Mouse (Mus musculus): ENCODE measurements around the gene Hfe2. TPM values are rescaled to one million over a fixed set of nuclear protein-coding genes. Genes with fewer than 3 reads are reported as not detected.

Gene Hfe2
- total and polyA plus RNA-seq, 2 experiments = 29.6 to 93.8 TPM

- H3K27ac ChIP-seq (replicated peaks; ENCODE audit: insufficient read depth, low read depth, low read length) = peak overlapping the region; percentile 61
- H3K79me2 ChIP-seq (ENCODE audit: control insufficient read depth, insufficient read depth, low read length) = no peaks in the 10 kb centered on the region
- H3K36me3 ChIP-seq (ENCODE audit: control insufficient read depth, insufficient read depth, low read length) = no peaks in the 10 kb centered on the region
- under 1% methylated on average over 36 of the region's 36 CpGs for WGBS
- peak; percentile 88 for DNase-seq (ENCODE audit: extremely low read depth, low read depth, low spot score)
- H3K4me3 ChIP-seq (ENCODE audit: insufficient read depth, low read depth, low read length) = peak overlapping the region; percentile 63
- no peaks in the 10 kb centered on the region for H3K27me3 ChIP-seq (ENCODE audit: control insufficient read depth, insufficient read depth, low read length)
- TF ChIP-seq POLR2A (IDR thresholded peaks at IDR 0.05; ENCODE audit: extremely low read depth, insufficient read depth, low read length) (no peak), CTCF (IDR thresholded peaks at IDR 0.05; ENCODE audit: low read depth, low read length) (no peak)
- H3K9ac ChIP-seq (ENCODE audit: low read depth, low read length) = peak overlapping the region; percentile 70
- H3K4me1 ChIP-seq (ENCODE audit: control insufficient read depth, insufficient read depth, low read length) = peaks cover 4% of the 10 kb centered on the region
Measured at GRCm38 (mm10) chr3:96499481-96500288, 25.3 kb upstream of the Hfe2 start.

GRCm38 (mm10) chr3:96500289-96500621 lies 24.7 kb upstream of the Hfe2 start:
- Histone ChIP-seq H3K27ac (replicated peaks; ENCODE audit: insufficient read depth, low read depth, low read length) (peak overlapping the region; percentile 80), H3K4me1 (ENCODE audit: control insufficient read depth, insufficient read depth, low read length) (peaks cover 4% of the 10 kb centered on the region), H3K79me2 (ENCODE audit: control insufficient read depth, insufficient read depth, low read length) (no peaks in the 10 kb centered on the region), H3K36me3 (ENCODE audit: control insufficient read depth, insufficient read depth, low read length) (no peaks in the 10 kb centered on the region), H3K4me3 (ENCODE audit: insufficient read depth, low read depth, low read length) (peak overlapping the region; percentile 72), H3K9ac (ENCODE audit: low read depth, low read length) (peak overlapping the region; percentile 81), H3K27me3 (ENCODE audit: control insufficient read depth, insufficient read depth, low read length) (no peaks in the 10 kb centered on the region)
- TF ChIP-seq POLR2A (IDR thresholded peaks at IDR 0.05; ENCODE audit: extremely low read depth, insufficient read depth, low read length) = no peak
- TF ChIP-seq CTCF (IDR thresholded peaks at IDR 0.05; ENCODE audit: low read depth, low read length) = no peak
- WGBS = 0% methylated on average over 17 of the region's 17 CpGs
- no peak for DNase-seq (ENCODE audit: extremely low read depth, low read depth, low spot score)

- WGBS = under 1% methylated on average over 19 of the region's 19 CpGs
- Histone ChIP-seq H3K27ac (replicated peaks; ENCODE audit: insufficient read depth, low read depth, low read length) (peak overlapping the region; percentile 80), H3K9ac (ENCODE audit: low read depth, low read length) (peak overlapping the region; percentile 81), H3K27me3 (ENCODE audit: control insufficient read depth, insufficient read depth, low read length) (no peaks in the 10 kb centered on the region), H3K36me3 (ENCODE audit: control insufficient read depth, insufficient read depth, low read length) (no peaks in the 10 kb centered on the region), H3K4me1 (ENCODE audit: control insufficient read depth, insufficient read depth, low read length) (peaks cover 4% of the 10 kb centered on the region), H3K79me2 (ENCODE audit: control insufficient read depth, insufficient read depth, low read length) (no peaks in the 10 kb centered on the region), H3K4me3 (ENCODE audit: insufficient read depth, low read depth, low read length) (peak overlapping the region; percentile 72)
- peak; percentile 87 for DNase-seq (ENCODE audit: extremely low read depth, low read depth, low spot score)
- TF ChIP-seq CTCF (IDR thresholded peaks at IDR 0.05; ENCODE audit: low read depth, low read length) (no peak), POLR2A (IDR thresholded peaks at IDR 0.05; ENCODE audit: extremely low read depth, insufficient read depth, low read length) (no peak)
Measured at GRCm38 (mm10) chr3:96500691-96501265, 24.2 kb upstream of the Hfe2 start.

GRCm38 (mm10) chr3:96501391-96502115 lies 23.4 kb upstream of the Hfe2 start:
- H3K4me3 ChIP-seq (ENCODE audit: insufficient read depth, low read depth, low read length) = peak overlapping the region; percentile 52
- peaks cover 2% of the 10 kb centered on the region; the same call in 1 of the 2 replicates for H3K4me1 ChIP-seq (ENCODE audit: control insufficient read depth, insufficient read depth, low read length)
- no peaks in the 10 kb centered on the region for H3K79me2 ChIP-seq (ENCODE audit: control insufficient read depth, insufficient read depth, low read length)
- under 1% methylated on average over 32 of the region's 32 CpGs for WGBS
- TF ChIP-seq CTCF (IDR thresholded peaks at IDR 0.05; ENCODE audit: low read depth, low read length) (no peak), POLR2A (IDR thresholded peaks at IDR 0.05; ENCODE audit: extremely low read depth, insufficient read depth, low read length) (no peak)
- H3K9ac ChIP-seq (ENCODE audit: low read depth, low read length) = peak overlapping the region; percentile 75
- H3K27me3 ChIP-seq (ENCODE audit: control insufficient read depth, insufficient read depth, low read length) = no peaks in the 10 kb centered on the region
- H3K27ac ChIP-seq (replicated peaks; ENCODE audit: insufficient read depth, low read depth, low read length) = peak overlapping the region; percentile 59
- peak; percentile 73 for DNase-seq (ENCODE audit: extremely low read depth, low read depth, low spot score)
- no peaks in the 10 kb centered on the region for H3K36me3 ChIP-seq (ENCODE audit: control insufficient read depth, insufficient read depth, low read length)

GRCm38 (mm10) chr3:96502181-96503082 lies 22.5 kb upstream of the Hfe2 start:
- H3K27ac ChIP-seq (replicated peaks; ENCODE audit: insufficient read depth, low read depth, low read length) = peak overlapping the region; percentile 59
- no peaks in the 10 kb centered on the region for H3K27me3 ChIP-seq (ENCODE audit: control insufficient read depth, insufficient read depth, low read length)
- peak overlapping the region; percentile 52 for H3K4me3 ChIP-seq (ENCODE audit: insufficient read depth, low read depth, low read length)
- DNase-seq (ENCODE audit: extremely low read depth, low read depth, low spot score) = peak; percentile 57
- no peaks in the 10 kb centered on the region for H3K36me3 ChIP-seq (ENCODE audit: control insufficient read depth, insufficient read depth, low read length)
- no peaks in the 10 kb centered on the region for H3K79me2 ChIP-seq (ENCODE audit: control insufficient read depth, insufficient read depth, low read length)
- 1% methylated on average over 19 of the region's 19 CpGs for WGBS
- H3K4me1 ChIP-seq (ENCODE audit: control insufficient read depth, insufficient read depth, low read length) = peaks cover 2% of the 10 kb centered on the region; the same call in 1 of the 2 replicates
- no peak for TF ChIP-seq POLR2A (IDR thresholded peaks at IDR 0.05; ENCODE audit: extremely low read depth, insufficient read depth, low read length)
- TF ChIP-seq CTCF (IDR thresholded peaks at IDR 0.05; ENCODE audit: low read depth, low read length) = no peak
- H3K9ac ChIP-seq (ENCODE audit: low read depth, low read length) = peak overlapping the region; percentile 75

All from liver, adult 2 months (tissue).